Mouse (Mus musculus) neural tube, embryonic 14.5 days (tissue): ENCODE results near the gene Sh2b2. TPM values are rescaled to one million over a fixed set of nuclear protein-coding genes. Genes with fewer than 3 reads are reported as not detected.

Source experiments
- ATAC-seq: fragments of 200-750 bp; cut with Nextera tagmentation; 2 replicates; pipeline ENCODE4 v1.8.0; 2017; ENCODE audit warnings: low read depth, mild to moderate bottlenecking, moderate TSS enrichment, moderate library complexity
- H3K27ac ChIP-seq: fragments of 300-500 bp; sonication (generic); 2 replicates; pipeline ENCODE4 v1.5.1; 2014; ENCODE audit warnings: low read depth, mild to moderate bottlenecking, control low read depth, low read length, moderate library complexity, mixed read lengths
- H3K27me3 ChIP-seq: fragments of 300-500 bp; sonication (generic); 2 replicates; pipeline ENCODE4 v1.6.1; 2014; ENCODE audit warnings: low read length; ENCODE audit not compliant: control insufficient read depth, insufficient read depth
- H3K36me3 ChIP-seq: fragments of 300-500 bp; sonication (generic); 2 replicates; pipeline ENCODE4 v1.6.1; 2014; ENCODE audit warnings: low read length, mixed read lengths; ENCODE audit not compliant: control insufficient read depth, insufficient read depth
- H3K4me1 ChIP-seq: fragments of 300-500 bp; sonication (generic); 2 replicates; pipeline ENCODE4 v1.6.1; 2014; ENCODE audit warnings: low read length; ENCODE audit not compliant: control insufficient read depth, insufficient read depth
- H3K4me2 ChIP-seq: fragments of 300-500 bp; sonication (generic); 2 replicates; pipeline ENCODE4 v1.6.1; 2014; ENCODE audit warnings: mild to moderate bottlenecking, low read depth, low read length, control low read depth
- H3K4me3 ChIP-seq: fragments of 300-500 bp; sonication (generic); 2 replicates; pipeline ENCODE4 v1.5.1; 2014; ENCODE audit warnings: low read depth, low read length, control low read depth, mixed read lengths
- H3K9ac ChIP-seq: fragments of 300-500 bp; sonication (generic); replicated peaks from 2 replicates; pipeline ENCODE4 v1.6.1; 2014; ENCODE audit warnings: low read depth, mild to moderate bottlenecking, control low read depth, low read length, mixed read lengths
- H3K9me3 ChIP-seq: fragments of 300-500 bp; sonication (generic); 2 replicates; pipeline ENCODE4 v1.6.1; 2016; ENCODE audit warnings: low read length; ENCODE audit not compliant: control insufficient read depth
- WGBS: fragments of 180-500 bp; shearing (Covaris S2); extraction: QIAGEN DNeasy Blood & Tissue Kit; methylation state at CpG from one replicate; pipeline ENCODE4 v1.1.7; 2014; 5-methylcytosine and 5-hydroxymethylcytosine counted together
- polyA plus RNA-seq: library from polyadenylated mRNA; unstranded; fragments of >200 nt; fragmentation: Nextera tagmentation; extraction: Ambion mirVana; gene quantifications from 2 replicates; pipeline ENCODE4 v1.2.1, GENCODE M21; 2014

The Sh2b2 gene
- polyA plus RNA-seq, 1 experiment from 2014 or later, result 23.8 TPM

GRCm38 (mm10) chr5:136274739-136275138 is 28.4 kb upstream of the Sh2b2 start:
- no peak overlapping the region for H3K4me3 ChIP-seq
- H3K9ac ChIP-seq, result no peak overlapping the region
- no peaks in the 10 kb centered on the region for H3K4me1 ChIP-seq
- H3K36me3 ChIP-seq, result peaks cover 40% of the 10 kb centered on the region
- no peak for ATAC-seq
- no peaks in the 10 kb centered on the region for H3K27me3 ChIP-seq
- H3K27ac ChIP-seq, result no peak overlapping the region
- no peak overlapping the region for H3K4me2 ChIP-seq
- H3K9me3 ChIP-seq, result no peaks in the 10 kb centered on the region
- 90% methylated on average over 31 of the region's 43 CpGs for WGBS

GRCm38 (mm10) chr5:136269937-136270336 is 23.6 kb upstream of the Sh2b2 start:
- WGBS, result 83% methylated on average over 4 of the region's 4 CpGs
- H3K4me3 ChIP-seq, result no peak overlapping the region
- no peaks in the 10 kb centered on the region for H3K27me3 ChIP-seq
- no peaks in the 10 kb centered on the region for H3K9me3 ChIP-seq
- no peak overlapping the region for H3K27ac ChIP-seq
- ATAC-seq, result no peak
- H3K9ac ChIP-seq, result no peak overlapping the region
- H3K4me2 ChIP-seq, result no peak overlapping the region
- peaks cover 8% of the 10 kb centered on the region for H3K36me3 ChIP-seq
- no peaks in the 10 kb centered on the region for H3K4me1 ChIP-seq

- no peak overlapping the region for H3K27ac ChIP-seq
- no peaks in the 10 kb centered on the region for H3K27me3 ChIP-seq
- no peaks in the 10 kb centered on the region for H3K36me3 ChIP-seq
- no peaks in the 10 kb centered on the region for H3K4me1 ChIP-seq
- WGBS, result 72% methylated on average over 7 of the region's 7 CpGs
- no peak overlapping the region for H3K9ac ChIP-seq
- no peak overlapping the region for H3K4me3 ChIP-seq
- H3K4me2 ChIP-seq, result no peak overlapping the region
- H3K9me3 ChIP-seq, result no peaks in the 10 kb centered on the region
- ATAC-seq, result no peak
Observed at GRCm38 (mm10) chr5:136266077-136266476, 19.7 kb upstream of the Sh2b2 start.

GRCm38 (mm10) chr5:136263342-136263741 is 17.0 kb upstream of the Sh2b2 start:
- H3K27ac ChIP-seq, result no peak overlapping the region
- H3K36me3 ChIP-seq, result no peaks in the 10 kb centered on the region
- ATAC-seq, result no peak
- WGBS, result 83% methylated on average over 4 of the region's 4 CpGs
- no peaks in the 10 kb centered on the region for H3K9me3 ChIP-seq
- no peak overlapping the region for H3K4me3 ChIP-seq
- H3K4me1 ChIP-seq, result no peaks in the 10 kb centered on the region
- H3K27me3 ChIP-seq, result no peaks in the 10 kb centered on the region
- no peak overlapping the region for H3K4me2 ChIP-seq
- H3K9ac ChIP-seq, result no peak overlapping the region

GRCm38 (mm10) chr5:136258919-136259318 is 12.6 kb upstream of the Sh2b2 start:
- ATAC-seq, result no peak
- Histone ChIP-seq H3K9me3 (no peaks in the 10 kb centered on the region), H3K36me3 (no peaks in the 10 kb centered on the region), H3K27me3 (no peaks in the 10 kb centered on the region), H3K4me1 (no peaks in the 10 kb centered on the region), H3K4me3 (no peak overlapping the region), H3K27ac (no peak overlapping the region), H3K4me2 (no peak overlapping the region), H3K9ac (no peak overlapping the region)
- WGBS, result 33% methylated on average over 6 of the region's 6 CpGs

GRCm38 (mm10) chr5:136252899-136253298 is 6.5 kb upstream of the Sh2b2 start:
- peak; percentile 60 for ATAC-seq
- no peak overlapping the region for H3K27ac ChIP-seq
- no peaks in the 10 kb centered on the region for H3K4me1 ChIP-seq
- no peak overlapping the region for H3K9ac ChIP-seq
- H3K27me3 ChIP-seq, result no peaks in the 10 kb centered on the region
- 18% methylated on average over 17 of the region's 17 CpGs for WGBS
- H3K36me3 ChIP-seq, result no peaks in the 10 kb centered on the region
- no peak overlapping the region for H3K4me2 ChIP-seq
- no peak overlapping the region for H3K4me3 ChIP-seq
- H3K9me3 ChIP-seq, result no peaks in the 10 kb centered on the region

- 51% methylated on average over 7 of the region's 7 CpGs for WGBS
- H3K4me2 ChIP-seq, result no peak overlapping the region
Observed at GRCm38 (mm10) chr5:136251004-136251403, 4.6 kb upstream of the Sh2b2 start.

GRCm38 (mm10) chr5:136248441-136248840 is 2.1 kb upstream of the Sh2b2 start:
- Histone ChIP-seq H3K27ac (no peak overlapping the region), H3K4me2 (no peak overlapping the region), H3K27me3 (peaks cover 3% of the 10 kb centered on the region; the same call in 1 of the 2 replicates), H3K4me3 (no peak overlapping the region), H3K36me3 (no peaks in the 10 kb centered on the region), H3K9me3 (no peaks in the 10 kb centered on the region), H3K4me1 (peaks cover 2% of the 10 kb centered on the region; the same call in 1 of the 2 replicates), H3K9ac (no peak overlapping the region)
- 52% methylated on average over 6 of the region's 6 CpGs for WGBS
- ATAC-seq, result no peak

More at GRCm38 (mm10) chr5:136251004-136251403, 4.6 kb upstream of the Sh2b2 start:
- Histone ChIP-seq H3K9ac (no peak overlapping the region), H3K4me3 (no peak overlapping the region), H3K27ac (no peak overlapping the region), H3K27me3 (no peaks in the 10 kb centered on the region), H3K9me3 (no peaks in the 10 kb centered on the region), H3K36me3 (no peaks in the 10 kb centered on the region), H3K4me1 (no peaks in the 10 kb centered on the region)
- no peak for ATAC-seq

GRCm38 (mm10) chr5:136245541-136246451 is 560 bp downstream of the Sh2b2 start:
- Histone ChIP-seq H3K27me3 (peaks cover 3% of the 10 kb centered on the region; the same call in 1 of the 2 replicates), H3K9me3 (no peaks in the 10 kb centered on the region), H3K4me2 (peak overlapping the region; percentile 75), H3K9ac (peak overlapping the region; percentile 87; the same call in 1 of the 2 replicates), H3K4me3 (peak overlapping the region; percentile 86), H3K27ac (peak overlapping the region; percentile 78), H3K36me3 (no peaks in the 10 kb centered on the region), H3K4me1 (peaks cover 22% of the 10 kb centered on the region; the same call in 1 of the 2 replicates)
- ATAC-seq, result no peak; the same call in 1 of the 2 replicates
- 15% methylated on average over 15 of the region's 15 CpGs for WGBS
